Mouse (Mus musculus): ENCODE results near the gene Lce1d. TPM values are rescaled to one million over a fixed set of nuclear protein-coding genes. Genes with fewer than 3 reads are reported as not detected.
"Not testable (repeated sequence)": the region's sequence is repeated elsewhere in the genome, so short reads cannot be mapped to it uniquely, and the experiment has no call there.

Lce1d gene
- polyA plus RNA-seq (2015; fragmentation: Nextera tagmentation; extraction: Ambion mirVana): not detected in 2 replicates

GRCm38 (mm10) chr3:92687110-92687509 lies at the start of gene Lce1d:
Gene Lce1d (minus strand): TSS chr3:92687210.
- WGBS: 54% methylated on average over 2 of the region's 2 CpGs
- H3K36me3 ChIP-seq: no peaks in the 10 kb centered on the region
- H3K9ac ChIP-seq: no peak within 1 kb of the TSS
- no peak within 1 kb of the TSS for H3K4me2 ChIP-seq
- H3K27me3 ChIP-seq (replicated peaks): no peaks in the 10 kb centered on the region
- H3K4me1 ChIP-seq: no peaks in the 10 kb centered on the region
- no peaks in the 10 kb centered on the region for H3K9me3 ChIP-seq
- no peak within 1 kb of the TSS for H3K27ac ChIP-seq
- H3K4me3 ChIP-seq (replicated peaks): no peak within 1 kb of the TSS
- no peak for ATAC-seq (ENCODE audit: insufficient read depth, low FRiP score, low read depth)

GRCm38 (mm10) chr3:92722631-92723030 lies 35.6 kb upstream of the Lce1d start:
- no peak for ATAC-seq (ENCODE audit: insufficient read depth, low FRiP score, low read depth)
- WGBS: 76% methylated on average over 5 of the region's 5 CpGs
- Histone ChIP-seq H3K4me2 (no peak overlapping the region), H3K4me1 (no peaks in the 10 kb centered on the region), H3K9me3 (no peaks in the 10 kb centered on the region), H3K9ac (no peak overlapping the region), H3K36me3 (no peaks in the 10 kb centered on the region), H3K27ac (no peak overlapping the region), H3K27me3 (replicated peaks) (no peaks in the 10 kb centered on the region), H3K4me3 (replicated peaks) (no peak overlapping the region)

DNA sequence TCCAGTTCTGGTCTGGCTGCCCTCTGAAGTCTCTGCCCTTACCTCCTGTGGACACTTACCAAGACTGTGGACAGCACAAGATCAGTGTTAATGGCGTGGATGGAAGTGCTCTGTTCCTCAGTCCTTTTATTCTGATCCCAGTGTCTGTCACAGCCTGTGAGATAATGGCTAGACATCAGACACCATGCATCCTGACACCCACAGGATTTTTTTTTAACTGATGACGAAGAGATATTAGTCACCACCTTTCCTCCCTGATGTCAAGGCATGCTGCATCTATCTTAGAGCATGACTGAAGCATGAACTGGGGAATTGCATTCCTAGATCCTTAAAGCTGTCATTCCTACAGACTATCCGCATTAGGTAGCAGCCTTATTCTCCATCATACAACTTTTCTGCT lies 33.2 kb upstream of the Lce1d start, which contains the start of gene Lce1f:
Gene Lce1f (minus strand): TSS at position 101 of the 400 bp plus-strand sequence.
- Histone ChIP-seq H3K9me3 (no peaks in the 10 kb centered on the region), H3K27ac (no peak within 1 kb of the TSS), H3K27me3 (replicated peaks) (no peaks in the 10 kb centered on the region), H3K9ac (no peak within 1 kb of the TSS), H3K4me1 (no peaks in the 10 kb centered on the region), H3K4me2 (no peak within 1 kb of the TSS), H3K4me3 (replicated peaks) (no peak within 1 kb of the TSS), H3K36me3 (no peaks in the 10 kb centered on the region)
- 69% methylated on average over 3 of the region's 3 CpGs for WGBS
- ATAC-seq (ENCODE audit: insufficient read depth, low FRiP score, low read depth): no peak

GRCm38 (mm10) chr3:92715122-92715521 lies 28.1 kb upstream of the Lce1d start:
- Histone ChIP-seq H3K9me3 (no peaks in the 10 kb centered on the region), H3K36me3 (no peaks in the 10 kb centered on the region), H3K4me2 (no peak overlapping the region), H3K27ac (no peak overlapping the region), H3K27me3 (replicated peaks) (no peaks in the 10 kb centered on the region), H3K4me3 (replicated peaks) (no peak overlapping the region), H3K4me1 (no peaks in the 10 kb centered on the region), H3K9ac (no peak overlapping the region)
- no peak for ATAC-seq (ENCODE audit: insufficient read depth, low FRiP score, low read depth)

DNA sequence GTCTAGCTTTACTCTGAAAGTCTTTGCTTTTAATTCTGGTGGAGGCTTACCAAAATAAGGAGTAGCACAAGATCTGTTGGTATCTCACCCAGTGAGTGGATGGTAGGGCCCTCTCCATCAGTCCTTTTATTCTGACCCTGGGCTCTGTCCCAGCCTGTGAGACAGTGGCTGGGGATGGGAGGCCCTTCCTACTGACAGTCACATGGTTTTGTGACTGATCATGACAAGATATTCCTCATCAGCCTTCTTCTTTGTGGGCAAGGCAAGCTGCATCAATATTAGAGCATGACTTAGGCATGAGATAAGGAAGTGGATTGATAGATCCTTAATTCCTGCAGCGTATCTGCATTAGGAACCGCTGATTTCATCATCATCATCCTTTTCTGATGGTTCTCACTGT lies 22.0 kb upstream of the Lce1d start, which contains the start of gene Lce1e:
Gene Lce1e (minus strand): TSS at position 101 of the 400 bp plus-strand sequence.
- no peaks in the 10 kb centered on the region for H3K27me3 ChIP-seq (replicated peaks)
- H3K4me2 ChIP-seq: no peak within 1 kb of the TSS
- no peak within 1 kb of the TSS for H3K27ac ChIP-seq
- no peaks in the 10 kb centered on the region for H3K9me3 ChIP-seq
- H3K4me1 ChIP-seq: no peaks in the 10 kb centered on the region
- ATAC-seq (ENCODE audit: insufficient read depth, low FRiP score, low read depth): no peak
- no peak within 1 kb of the TSS for H3K9ac ChIP-seq
- no peak within 1 kb of the TSS for H3K4me3 ChIP-seq (replicated peaks)
- no peaks in the 10 kb centered on the region for H3K36me3 ChIP-seq
- 85% methylated on average over 2 of the region's 2 CpGs for WGBS

DNA sequence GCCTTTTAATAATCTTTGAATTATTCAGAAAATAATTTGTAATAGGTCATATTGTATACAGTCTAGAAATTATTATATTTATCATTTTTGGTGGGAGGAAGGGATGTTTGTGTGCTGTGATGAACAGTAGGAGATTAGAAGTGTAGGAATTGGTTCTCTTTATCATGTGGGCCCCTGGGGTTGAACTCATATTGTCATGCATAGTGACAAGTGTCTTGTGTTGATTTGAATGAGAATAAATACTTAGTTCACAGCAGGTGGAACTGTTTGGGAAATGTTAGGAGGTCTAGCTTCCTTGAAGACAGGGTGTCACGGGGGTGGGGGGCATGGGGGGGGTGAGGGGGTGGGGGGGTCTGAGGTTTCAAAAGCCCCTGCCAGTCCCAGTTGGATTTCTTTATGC lies 7.6 kb upstream of the Lce1d start:
- Histone ChIP-seq H3K4me1 (no peaks in the 10 kb centered on the region), H3K27me3 (replicated peaks) (no peaks in the 10 kb centered on the region), H3K9me3 (no peaks in the 10 kb centered on the region), H3K4me3 (replicated peaks) (no peak overlapping the region), H3K36me3 (no peaks in the 10 kb centered on the region), H3K27ac (no peak overlapping the region), H3K4me2 (no peak overlapping the region), H3K9ac (no peak overlapping the region)
- no peak for ATAC-seq (ENCODE audit: insufficient read depth, low FRiP score, low read depth)
- 46% methylated on average over 1 of the region's 1 CpGs for WGBS

DNA sequence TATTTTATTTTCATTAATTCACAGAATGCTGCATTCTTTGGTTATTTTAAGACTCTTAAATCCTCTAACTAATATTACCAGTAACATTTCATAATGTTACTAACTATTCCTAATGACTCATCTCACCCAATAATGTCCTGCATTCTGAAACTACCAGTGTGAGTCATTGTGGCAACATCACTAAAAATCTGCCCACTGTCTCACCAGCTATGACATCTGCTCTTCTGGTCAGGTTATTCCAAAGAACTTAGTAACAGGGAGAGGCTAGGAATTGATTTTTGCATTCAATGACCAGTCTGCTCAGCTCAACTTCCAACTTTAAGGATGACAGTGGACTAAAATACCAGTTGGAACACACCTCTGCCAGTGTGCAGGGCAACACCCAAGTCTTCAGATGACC lies 4.7 kb upstream of the Lce1d start:
- H3K27me3 ChIP-seq (replicated peaks): no peaks in the 10 kb centered on the region
- no peak overlapping the region for H3K4me2 ChIP-seq
- H3K9me3 ChIP-seq: no peaks in the 10 kb centered on the region
- no peak overlapping the region for H3K4me3 ChIP-seq (replicated peaks)
- no peaks in the 10 kb centered on the region for H3K36me3 ChIP-seq
- no peak overlapping the region for H3K27ac ChIP-seq
- no peaks in the 10 kb centered on the region for H3K4me1 ChIP-seq
- no peak overlapping the region for H3K9ac ChIP-seq
- no peak for ATAC-seq (ENCODE audit: insufficient read depth, low FRiP score, low read depth)

- not testable (repeated sequence) for H3K9ac ChIP-seq; H3K4me1 ChIP-seq; H3K27ac ChIP-seq; H3K27me3 ChIP-seq (replicated peaks); H3K4me3 ChIP-seq (replicated peaks); H3K9me3 ChIP-seq; H3K36me3 ChIP-seq; ATAC-seq (ENCODE audit: insufficient read depth, low FRiP score, low read depth); H3K4me2 ChIP-seq
- WGBS: 72% methylated on average over 16 of the region's 16 CpGs
Measured at GRCm38 (mm10) chr3:92689154-92689553, 2.1 kb upstream of the Lce1d start.

GRCm38 (mm10) chr3:92678947-92679346 lies 8.1 kb downstream of the Lce1d start, which contains the start of gene Lce1c:
Gene Lce1c (plus strand): TSS chr3:92679247.
- Histone ChIP-seq H3K9me3 (no peaks in the 10 kb centered on the region), H3K27ac (no peak within 1 kb of the TSS), H3K27me3 (replicated peaks) (no peaks in the 10 kb centered on the region), H3K36me3 (no peaks in the 10 kb centered on the region), H3K4me1 (no peaks in the 10 kb centered on the region), H3K4me2 (no peak within 1 kb of the TSS), H3K4me3 (replicated peaks) (no peak within 1 kb of the TSS), H3K9ac (no peak within 1 kb of the TSS)
- ATAC-seq (ENCODE audit: insufficient read depth, low FRiP score, low read depth): no peak
- WGBS: 95% methylated on average over 4 of the region's 4 CpGs

DNA sequence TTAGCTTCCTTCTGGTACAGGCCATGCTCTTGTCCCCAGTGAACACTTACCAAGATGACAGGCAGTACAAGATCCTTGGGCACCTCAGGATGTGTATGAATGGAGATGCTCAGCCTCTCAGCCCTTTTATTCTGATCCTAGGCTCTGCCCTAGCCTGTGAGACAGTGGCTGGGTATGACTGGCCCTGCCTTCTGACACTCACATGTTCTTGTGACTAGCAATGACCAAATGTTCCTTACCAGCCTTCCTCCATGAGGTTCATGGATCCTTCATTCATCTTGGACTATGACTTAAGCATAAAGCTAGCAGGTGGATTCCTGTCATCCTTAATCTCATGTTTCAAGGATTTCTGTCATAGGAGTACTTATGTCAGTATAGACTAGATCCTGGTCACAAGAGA lies 16.8 kb downstream of the Lce1d start, which contains the start of gene Lce1a2:
Gene Lce1a2 (minus strand): TSS at position 101 of the 400 bp plus-strand sequence.
- H3K27me3 ChIP-seq (replicated peaks): no peaks in the 10 kb centered on the region
- no peak within 1 kb of the TSS for H3K4me2 ChIP-seq
- H3K27ac ChIP-seq: no peak within 1 kb of the TSS
- H3K4me1 ChIP-seq: no peaks in the 10 kb centered on the region
- no peak within 1 kb of the TSS for H3K9ac ChIP-seq
- no peaks in the 10 kb centered on the region for H3K9me3 ChIP-seq
- H3K4me3 ChIP-seq (replicated peaks): no peak within 1 kb of the TSS
- no peaks in the 10 kb centered on the region for H3K36me3 ChIP-seq
- ATAC-seq (ENCODE audit: insufficient read depth, low FRiP score, low read depth): no peak

- Histone ChIP-seq H3K9ac (no peak within 1 kb of the TSS), H3K27ac (no peak within 1 kb of the TSS), H3K4me2 (no peak within 1 kb of the TSS), H3K9me3 (no peaks in the 10 kb centered on the region), H3K36me3 (no peaks in the 10 kb centered on the region), H3K4me1 (no peaks in the 10 kb centered on the region), H3K27me3 (replicated peaks) (no peaks in the 10 kb centered on the region), H3K4me3 (replicated peaks) (no peak within 1 kb of the TSS)
- no peak for ATAC-seq (ENCODE audit: insufficient read depth, low FRiP score, low read depth)
Measured at GRCm38 (mm10) chr3:92656826-92657225, 30.2 kb downstream of the Lce1d start, which contains the start of gene Lce1b. Gene Lce1b (minus strand): TSS chr3:92656926.

DNA sequence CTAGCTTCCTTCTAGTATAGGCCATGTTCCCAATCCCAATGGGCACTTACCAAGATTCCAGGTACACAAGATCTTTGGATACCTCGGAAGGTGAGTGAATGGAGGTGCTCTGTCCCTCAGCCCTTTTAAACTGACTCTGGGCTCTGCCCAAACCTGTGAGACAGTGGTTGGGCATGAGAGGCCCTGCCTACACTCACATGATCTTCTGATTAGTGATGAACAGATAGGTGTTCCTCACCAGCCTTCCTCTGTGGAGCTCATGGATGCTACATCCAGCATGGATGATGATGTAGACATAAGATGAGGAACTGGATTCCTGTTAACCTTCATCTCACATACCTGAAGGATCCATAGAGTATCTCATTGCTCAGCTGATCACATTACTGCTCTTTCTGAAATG lies 38.8 kb downstream of the Lce1d start, which contains the start of gene Lce1a1:
Gene Lce1a1 (minus strand): TSS at position 101 of the 400 bp plus-strand sequence.
- H3K27ac ChIP-seq: no peak within 1 kb of the TSS
- no peak within 1 kb of the TSS for H3K9ac ChIP-seq
- H3K27me3 ChIP-seq (replicated peaks): no peaks in the 10 kb centered on the region
- H3K4me3 ChIP-seq (replicated peaks): no peak within 1 kb of the TSS
- H3K4me2 ChIP-seq: no peak within 1 kb of the TSS
- no peaks in the 10 kb centered on the region for H3K36me3 ChIP-seq
- no peak for ATAC-seq (ENCODE audit: insufficient read depth, low FRiP score, low read depth)
- H3K9me3 ChIP-seq: no peaks in the 10 kb centered on the region
- H3K4me1 ChIP-seq: no peaks in the 10 kb centered on the region
- WGBS: 80% methylated on average over 1 of the region's 1 CpGs

DNA sequence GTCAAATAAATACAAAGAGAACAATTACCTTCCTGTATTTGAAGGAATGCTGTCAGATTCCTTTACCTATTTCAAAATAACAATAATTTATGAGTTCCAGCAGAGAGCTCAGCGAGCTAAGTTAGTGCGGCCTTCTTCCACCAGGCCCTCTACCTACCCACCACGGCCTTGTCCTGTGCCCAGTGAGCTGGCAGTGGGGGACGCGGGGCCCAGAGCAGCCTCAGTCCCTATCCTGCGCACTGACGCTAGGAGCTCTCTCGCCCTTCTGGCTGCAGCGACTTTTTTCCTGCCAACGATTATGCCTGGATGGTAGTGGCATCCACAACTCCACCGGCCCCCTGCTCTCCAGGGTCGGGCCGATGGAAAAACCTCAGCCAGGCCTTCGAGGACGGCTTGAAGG lies 47.2 kb downstream of the Lce1d start:
- Histone ChIP-seq H3K36me3 (no peaks in the 10 kb centered on the region), H3K4me2 (no peak overlapping the region), H3K27me3 (replicated peaks) (no peaks in the 10 kb centered on the region), H3K4me1 (no peaks in the 10 kb centered on the region), H3K4me3 (replicated peaks) (no peak overlapping the region), H3K27ac (no peak overlapping the region), H3K9me3 (no peaks in the 10 kb centered on the region), H3K9ac (no peak overlapping the region)
- WGBS: 93% methylated on average over 15 of the region's 15 CpGs
- ATAC-seq (ENCODE audit: insufficient read depth, low FRiP score, low read depth): no peak

All from stomach, embryonic 15.5 days (tissue).